Mouse (Mus musculus) embryonic fibroblast, embryonic 13.5 days (primary cell): ENCODE data around the gene Elof1. TPM values are rescaled to one million over a fixed set of nuclear protein-coding genes. Genes with fewer than 3 reads are reported as not detected.

Experiments
- H3K27ac ChIP-seq: 2 replicates; pipeline ENCODE4 v1.5.1; 2012; ENCODE audit warnings: low read length, control low read depth, inconsistent platforms; ENCODE audit not compliant: insufficient read depth
- H3K4me1 ChIP-seq: 2 replicates; pipeline ENCODE4 v1.6.1; 2011; ENCODE audit warnings: low read length; ENCODE audit not compliant: control insufficient read depth, insufficient read depth
- H3K4me3 ChIP-seq: 2 replicates; pipeline ENCODE4 v1.5.1; 2011; ENCODE audit warnings: mild to moderate bottlenecking, control low read depth, low read length; ENCODE audit not compliant: insufficient read depth
- CTCF ChIP-seq: IDR thresholded peaks from 2 replicates; pipeline ENCODE4 v1.5.1; 2011; ENCODE audit warnings: mild to moderate bottlenecking, control low read depth, low read length, moderate library complexity, borderline replicate concordance; ENCODE audit not compliant: insufficient read depth
- POLR2A ChIP-seq: IDR thresholded peaks from 2 replicates; pipeline ENCODE4 v1.6.1; 2011; ENCODE audit warnings: low read depth, mild to moderate bottlenecking, control low read depth, low read length, moderate library complexity
- polyA plus RNA-seq: library from polyadenylated mRNA; stranded (reverse); fragments of >200 nt; gene quantifications from 2 replicates; pipeline ENCODE4 v1.2.4, GENCODE M21; 2011; ENCODE audit warnings: low read depth; ENCODE audit not compliant: missing spikeins, insufficient read length

Elof1 gene
- polyA plus RNA-seq, 1 experiment, result 69.7 TPM

GRCm38 (mm10) chr9:22136765-22137547, 20.0 kb upstream of the Elof1 start:
- 0 out of 2 replicates have a peak overlapping the region, but pooled peaks have one; percentile 23 for H3K27ac ChIP-seq
- no peaks in the 10 kb centered on the region for H3K4me1 ChIP-seq
- no peak overlapping the region for H3K4me3 ChIP-seq
- no peak for TF ChIP-seq CTCF
- no peak for TF ChIP-seq POLR2A

GRCm38 (mm10) chr9:22135644-22136390, 18.8 kb upstream of the Elof1 start, which contains the start of gene Acp5:
Gene Acp5, minus strand, starts transcription at chr9:22135711.
- Histone ChIP-seq H3K4me1 (no peaks in the 10 kb centered on the region), H3K27ac (no peak within 1 kb of the TSS), H3K4me3 (no peak within 1 kb of the TSS)
- TF ChIP-seq CTCF (no peak), POLR2A (no peak)

DNA sequence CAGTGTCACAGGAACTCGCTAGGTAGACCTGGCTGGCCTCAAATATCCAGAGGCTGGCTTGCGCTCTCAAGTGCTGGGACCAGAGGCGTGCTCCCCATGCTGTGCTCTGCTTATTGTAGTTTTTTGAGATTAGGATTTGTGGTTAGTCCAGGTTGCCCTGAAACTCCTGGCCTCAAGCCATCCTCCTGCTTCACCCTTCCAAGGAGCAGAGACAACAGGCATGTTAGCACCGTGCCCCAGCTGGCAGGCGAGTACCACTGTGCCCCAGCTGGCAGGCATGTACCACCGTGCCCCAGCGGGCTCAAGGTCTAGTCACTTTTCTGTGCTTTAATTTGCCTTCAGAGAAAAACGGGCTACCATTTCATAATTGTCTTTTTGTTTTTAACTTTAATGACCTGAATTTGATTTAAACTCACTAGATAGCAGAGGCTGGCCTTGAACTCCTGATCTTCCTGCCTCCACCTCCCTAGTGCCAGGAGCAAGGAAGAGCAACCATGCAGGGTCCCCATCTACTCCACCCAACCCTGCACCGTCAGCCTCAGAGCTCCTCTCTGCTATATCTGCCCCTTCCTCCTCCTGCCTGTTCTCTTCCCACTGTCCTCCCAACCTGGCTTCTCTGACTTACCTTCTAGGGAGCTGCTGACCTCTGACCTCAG, 18.1 kb upstream of the Elof1 start:
- TF ChIP-seq CTCF (no peak), POLR2A (no peak)
- no peaks in the 10 kb centered on the region for H3K4me1 ChIP-seq
- H3K27ac ChIP-seq, result no peak overlapping the region
- H3K4me3 ChIP-seq, result no peak overlapping the region

DNA sequence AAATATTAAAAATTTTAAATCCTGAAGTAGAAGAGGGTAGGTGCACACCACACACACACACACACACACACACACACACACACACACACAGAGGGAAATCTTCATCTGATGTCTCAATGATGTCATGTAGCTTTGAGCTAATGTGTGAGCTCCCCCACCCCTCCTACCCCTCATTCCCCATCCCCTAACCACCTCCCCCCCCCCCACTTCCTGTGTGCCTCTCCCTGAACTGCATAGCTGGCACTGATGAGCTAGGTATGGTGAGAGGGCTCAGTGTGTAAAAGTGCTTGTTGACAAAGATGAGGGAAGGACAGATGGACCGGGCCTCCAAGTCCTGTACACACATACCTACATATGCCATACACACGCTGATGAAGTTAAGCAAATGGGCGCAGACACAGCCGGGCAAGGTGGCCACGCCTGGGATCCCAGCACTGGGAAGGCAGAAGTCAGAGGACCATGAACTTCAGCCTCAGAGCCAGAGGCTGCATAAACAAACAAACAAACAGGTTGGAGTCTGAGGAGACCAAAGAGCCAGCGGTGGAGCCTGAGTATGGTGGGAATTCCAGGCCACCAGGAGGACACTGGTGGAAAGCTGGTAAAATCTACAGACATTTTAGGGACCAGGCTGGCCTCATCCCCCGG, 17.4 kb upstream of the Elof1 start:
- TF ChIP-seq POLR2A, result no peak
- TF ChIP-seq CTCF, result no peak
- no peak overlapping the region for H3K4me3 ChIP-seq

DNA sequence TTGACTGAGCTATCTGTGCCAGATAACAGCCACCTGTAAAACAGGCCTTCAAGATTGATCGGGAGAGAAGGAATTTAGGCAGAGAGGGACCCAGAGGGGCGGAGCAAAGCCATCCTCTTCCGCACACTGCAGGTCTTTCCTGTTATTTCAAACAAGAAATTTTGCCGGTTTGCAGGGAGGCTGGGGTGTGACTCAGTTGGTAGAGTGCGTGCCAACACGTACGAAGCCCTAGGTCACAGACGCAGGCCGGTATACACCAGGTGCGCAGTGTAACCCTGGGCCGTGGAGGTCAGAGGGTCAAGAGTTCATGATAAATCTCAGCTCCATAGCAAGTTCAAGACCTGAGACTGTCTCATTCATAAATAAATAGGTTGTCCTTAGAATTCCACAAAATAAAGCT, 15.2 kb upstream of the Elof1 start:
- TF ChIP-seq POLR2A (no peak), CTCF (no peak)
- Histone ChIP-seq H3K27ac (no peak overlapping the region), H3K4me3 (no peak overlapping the region), H3K4me1 (no peaks in the 10 kb centered on the region)

More for the DNA sequence above, 17.4 kb upstream of the Elof1 start:
- H3K4me1 ChIP-seq, result no peaks in the 10 kb centered on the region
- H3K27ac ChIP-seq, result no peak overlapping the region

DNA sequence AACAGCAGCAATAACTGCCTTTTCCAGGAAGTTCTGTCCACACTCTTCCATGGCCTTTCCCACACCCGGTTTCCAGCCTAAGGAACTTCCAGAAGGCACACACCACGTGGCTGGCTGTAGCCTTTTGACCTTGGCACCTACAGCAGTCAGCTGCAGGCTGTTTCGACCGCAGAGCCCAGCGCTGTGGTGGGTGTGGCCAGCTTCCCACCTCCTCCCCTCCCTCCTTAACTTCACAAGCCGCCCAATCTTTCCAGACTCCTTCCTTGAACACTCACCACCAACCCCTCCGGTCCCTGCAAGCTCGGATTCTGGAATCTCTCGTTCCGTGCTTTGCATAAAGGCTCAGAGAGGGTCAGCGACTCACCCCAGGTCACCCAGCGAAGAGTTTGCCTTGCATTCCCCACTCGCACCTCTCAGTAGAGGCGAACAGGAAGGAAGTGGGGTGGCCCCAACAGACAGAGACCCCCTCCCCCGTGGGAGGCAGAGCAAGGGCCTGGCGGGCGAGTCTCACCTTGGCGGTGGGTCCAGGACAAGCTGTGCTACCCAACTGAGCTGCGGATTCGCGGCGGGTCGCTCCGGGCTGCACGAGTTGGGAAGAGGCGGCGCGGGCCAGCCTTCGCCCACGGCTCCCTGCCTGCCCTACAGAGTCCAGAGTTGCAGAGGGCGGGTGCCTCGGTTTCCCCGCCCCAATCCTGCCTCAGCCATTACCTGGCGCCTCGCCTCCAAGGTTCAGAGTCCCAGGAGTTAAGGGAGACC, 14.4 kb upstream of the Elof1 start:
- TF ChIP-seq POLR2A, result no peak
- TF ChIP-seq CTCF, result no peak
- Histone ChIP-seq H3K4me3 (no peak overlapping the region), H3K27ac (no peak overlapping the region), H3K4me1 (no peaks in the 10 kb centered on the region)

DNA sequence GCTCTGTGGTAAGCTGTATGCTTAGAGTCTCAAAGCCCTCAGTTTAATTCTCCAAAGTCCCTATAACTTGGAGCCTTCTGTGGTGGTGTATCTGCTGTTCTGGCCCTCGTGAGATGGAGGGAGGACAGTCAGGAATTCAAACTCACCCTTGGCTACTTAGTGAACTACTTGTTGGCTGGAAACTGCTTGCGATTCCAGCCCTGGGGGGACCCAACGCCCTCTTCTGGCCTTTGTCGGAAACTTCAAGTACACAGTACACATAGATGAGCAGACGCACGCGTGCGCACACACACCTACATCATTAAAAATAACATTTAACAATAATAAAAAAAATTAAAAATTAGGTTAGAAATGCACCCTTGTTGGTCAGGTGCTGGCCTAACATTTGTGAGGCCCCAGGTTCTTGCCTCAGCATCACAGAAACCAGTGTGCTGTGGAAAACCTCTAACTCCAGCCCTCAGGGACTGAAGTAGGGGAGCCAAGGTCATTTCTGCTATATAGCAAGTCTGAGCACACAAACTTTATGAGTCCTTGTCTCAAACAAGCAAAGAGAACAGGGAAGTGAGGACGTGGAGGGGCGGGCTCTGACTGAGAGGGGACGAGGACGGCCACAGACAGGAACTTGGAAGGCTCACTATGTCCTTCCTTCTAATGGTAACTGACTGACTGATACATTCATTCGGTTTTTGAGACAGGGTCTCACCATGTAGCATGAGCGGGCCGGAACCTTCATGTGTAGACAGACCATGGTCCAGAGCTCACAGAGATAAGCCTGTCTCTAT, 8.5 kb upstream of the Elof1 start:
- Histone ChIP-seq H3K27ac (no peak overlapping the region), H3K4me3 (no peak overlapping the region), H3K4me1 (no peaks in the 10 kb centered on the region)
- no peak for TF ChIP-seq CTCF

DNA sequence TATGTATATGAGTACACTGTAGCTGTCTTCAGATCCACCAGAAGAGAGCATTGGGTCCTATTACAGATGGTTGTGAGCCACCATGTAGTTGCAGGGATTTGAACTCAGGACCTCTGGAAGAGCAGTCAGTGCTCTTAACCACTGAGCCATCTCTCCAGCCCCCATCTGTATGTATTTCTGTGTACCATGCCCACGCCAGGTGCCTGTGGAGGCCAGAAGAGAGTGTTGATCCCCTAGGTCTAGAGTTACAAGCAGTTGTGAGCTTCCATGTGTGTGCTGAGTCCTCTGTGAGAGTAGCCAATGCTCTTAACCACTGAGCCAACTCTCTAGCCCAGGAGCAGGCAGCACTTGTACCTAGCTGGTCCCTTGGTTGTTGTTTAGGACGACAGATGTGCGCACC, 7.2 kb upstream of the Elof1 start:
- H3K27ac ChIP-seq, result no peak overlapping the region
- H3K4me1 ChIP-seq, result no peaks in the 10 kb centered on the region
- no peak overlapping the region for H3K4me3 ChIP-seq
- TF ChIP-seq POLR2A, result no peak
- no peak for TF ChIP-seq CTCF
